Mouse (Mus musculus) heart, adult 2 months (tissue): Measurements from ENCODE around the gene Gm20388.

Source experiments
- CTCF ChIP-seq: fragments of 200-600 bp; IDR thresholded peaks from 2 replicates; pipeline ENCODE4 v1.8.1; 2022; ENCODE audit warnings: antibody characterized with exemption, mild to moderate bottlenecking, moderate library complexity
- EP300 ChIP-seq: fragments of 200-500 bp; IDR thresholded peaks from 2 replicates; pipeline ENCODE4 v1.6.1; 2011; ENCODE audit warnings: low read depth, low read length, control low read depth; ENCODE audit not compliant: insufficient read depth
- POLR2A ChIP-seq: fragments of 200-500 bp; IDR thresholded peaks from 2 replicates; pipeline ENCODE4 v1.6.1; 2011; ENCODE audit warnings: mild to moderate bottlenecking, low read depth, low read length, control low read depth; ENCODE audit not compliant: insufficient read depth

DNA sequence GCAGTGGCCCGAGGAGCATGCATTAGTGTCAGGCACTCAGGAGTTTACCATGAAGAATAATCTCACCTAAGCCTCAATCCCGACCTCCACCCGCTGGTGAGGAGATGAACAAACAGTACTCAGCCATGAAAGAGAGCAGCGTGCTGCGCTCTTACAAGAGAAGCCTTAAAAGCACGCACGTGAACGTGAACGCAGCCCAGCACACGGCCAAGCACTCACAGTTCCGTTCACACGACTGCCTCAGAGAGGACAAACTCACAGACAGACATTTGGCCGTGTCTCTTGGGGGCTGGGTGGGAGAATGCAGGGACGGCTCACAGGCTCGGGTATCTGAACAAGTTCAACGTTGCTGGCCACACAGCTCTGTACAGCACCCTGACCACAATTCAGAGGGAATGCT, 1737.8 kb downstream of the Gm20388 start:
- TF ChIP-seq CTCF (no peak), EP300 (no peak), POLR2A (no peak)
